Mouse (Mus musculus) limb, embryonic 13.5 days (tissue): Measurements from ENCODE around the gene Fcgrt. TPM values are rescaled to one million over a fixed set of nuclear protein-coding genes. Genes with fewer than 3 reads are reported as not detected.

Source experiments
- ATAC-seq: fragments of 200-750 bp; cut with Nextera tagmentation; 2 replicates; pipeline ENCODE4 v1.8.0; 2017; ENCODE audit warnings: low read depth, moderate number of reproducible peaks, moderate TSS enrichment; ENCODE audit not compliant: low FRiP score
- H3K27ac ChIP-seq: fragments of 300-500 bp; sonication (generic); 2 replicates; pipeline ENCODE4 v1.5.1; 2015; ENCODE audit warnings: inconsistent platforms, mild to moderate bottlenecking, moderate library complexity
- H3K27me3 ChIP-seq: fragments of 300-500 bp; sonication (generic); 2 replicates; pipeline ENCODE4 v1.6.1; 2015; ENCODE audit warnings: mild to moderate bottlenecking, inconsistent platforms
- H3K36me3 ChIP-seq: fragments of 300-500 bp; sonication (generic); 2 replicates; pipeline ENCODE4 v1.6.1; 2015; ENCODE audit warnings: inconsistent platforms, mild to moderate bottlenecking, moderate library complexity
- H3K4me1 ChIP-seq: fragments of 300-500 bp; sonication (generic); 2 replicates; pipeline ENCODE4 v1.6.1; 2015; ENCODE audit warnings: inconsistent platforms
- H3K4me2 ChIP-seq: fragments of 300-500 bp; sonication (generic); replicated peaks from 2 replicates; pipeline ENCODE4 v1.6.1; 2015; ENCODE audit warnings: inconsistent platforms, mild to moderate bottlenecking, moderate library complexity
- H3K4me3 ChIP-seq: fragments of 300-500 bp; sonication (generic); 2 replicates; pipeline ENCODE4 v1.5.1; 2015; ENCODE audit warnings: moderate library complexity, mild to moderate bottlenecking, inconsistent platforms
- H3K9ac ChIP-seq: fragments of 300-500 bp; sonication (generic); 2 replicates; pipeline ENCODE4 v1.6.1; 2015; ENCODE audit warnings: mild to moderate bottlenecking, inconsistent platforms
- H3K9me3 ChIP-seq: fragments of 300-500 bp; sonication (generic); 2 replicates; pipeline ENCODE4 v1.6.1; 2016; ENCODE audit warnings: inconsistent platforms
- WGBS: fragments of 180-500 bp; shearing (Covaris S2); methylation state at CpG from one replicate; pipeline ENCODE4 v1.1.7; 2015; 5-methylcytosine and 5-hydroxymethylcytosine counted together
- polyA plus RNA-seq: library from polyadenylated mRNA; unstranded; fragments of >200 nt; fragmentation: Nextera tagmentation; extraction: Ambion mirVana; gene quantifications from 2 replicates; pipeline ENCODE4 v1.2.1, GENCODE M21; 2015

Gene Fcgrt
- polyA plus RNA-seq, 1 experiment from 2014 or later = 44.0 TPM

DNA sequence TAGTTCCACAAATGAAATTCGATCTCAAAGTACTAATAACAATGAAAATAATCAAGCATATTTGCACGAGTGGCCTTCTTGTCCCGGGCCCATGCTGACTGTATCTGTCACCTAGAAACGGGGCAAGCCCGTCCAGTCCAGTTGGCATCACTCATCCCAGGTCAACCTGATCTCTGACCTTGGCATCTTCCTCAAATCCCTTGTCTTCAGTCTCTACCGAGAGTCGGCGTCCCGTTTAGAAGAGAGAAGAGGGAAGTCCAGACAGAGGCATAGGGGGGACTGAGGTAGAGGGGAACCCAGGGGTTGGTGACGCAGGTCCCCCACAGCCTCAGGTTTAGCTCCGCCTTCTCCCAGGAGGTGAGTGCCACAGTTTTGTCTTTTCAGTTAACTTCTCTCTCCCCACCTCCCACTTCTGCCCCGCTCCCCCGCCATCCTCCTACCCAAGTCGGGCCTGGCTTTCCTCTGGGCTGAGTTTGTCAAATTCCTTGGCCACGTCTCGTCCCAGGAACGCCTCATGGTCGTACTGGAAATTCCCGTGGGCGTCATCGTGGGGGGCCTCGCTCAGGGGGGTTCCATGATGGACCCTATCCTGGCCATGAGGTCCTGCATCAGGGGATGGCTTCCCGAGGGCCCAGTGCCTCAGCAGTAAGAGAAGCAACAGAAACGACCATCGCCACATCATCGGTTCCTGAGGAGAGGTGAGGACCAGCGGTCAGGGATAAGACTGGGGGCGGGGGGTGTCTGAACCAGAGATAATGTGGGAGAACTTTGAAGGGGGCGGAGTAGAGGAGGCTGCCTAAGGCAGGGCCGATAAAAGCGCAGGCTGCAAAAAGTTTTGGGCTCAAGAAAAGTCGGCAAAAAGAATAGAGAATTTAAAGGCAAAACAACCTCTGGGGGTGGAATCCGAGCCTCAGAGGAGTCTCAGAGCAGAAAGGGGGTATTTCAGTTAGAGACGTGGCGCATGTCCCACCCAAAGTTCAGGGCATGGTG is 12.4 kb downstream of the Fcgrt start:
- 10% methylated on average over 35 of the region's 35 CpGs for WGBS
- H3K36me3 ChIP-seq = peaks cover 43% of the 10 kb centered on the region
- peak overlapping the region; percentile 74 for H3K4me2 ChIP-seq
- peak overlapping the region; percentile 92 for H3K27ac ChIP-seq
- no peaks in the 10 kb centered on the region for H3K9me3 ChIP-seq
- H3K4me1 ChIP-seq = peaks cover 40% of the 10 kb centered on the region
- peak overlapping the region; percentile 72 for H3K4me3 ChIP-seq
- H3K27me3 ChIP-seq = no peaks in the 10 kb centered on the region
- ATAC-seq = peak; percentile 64
- peak overlapping the region; percentile 92 for H3K9ac ChIP-seq

DNA sequence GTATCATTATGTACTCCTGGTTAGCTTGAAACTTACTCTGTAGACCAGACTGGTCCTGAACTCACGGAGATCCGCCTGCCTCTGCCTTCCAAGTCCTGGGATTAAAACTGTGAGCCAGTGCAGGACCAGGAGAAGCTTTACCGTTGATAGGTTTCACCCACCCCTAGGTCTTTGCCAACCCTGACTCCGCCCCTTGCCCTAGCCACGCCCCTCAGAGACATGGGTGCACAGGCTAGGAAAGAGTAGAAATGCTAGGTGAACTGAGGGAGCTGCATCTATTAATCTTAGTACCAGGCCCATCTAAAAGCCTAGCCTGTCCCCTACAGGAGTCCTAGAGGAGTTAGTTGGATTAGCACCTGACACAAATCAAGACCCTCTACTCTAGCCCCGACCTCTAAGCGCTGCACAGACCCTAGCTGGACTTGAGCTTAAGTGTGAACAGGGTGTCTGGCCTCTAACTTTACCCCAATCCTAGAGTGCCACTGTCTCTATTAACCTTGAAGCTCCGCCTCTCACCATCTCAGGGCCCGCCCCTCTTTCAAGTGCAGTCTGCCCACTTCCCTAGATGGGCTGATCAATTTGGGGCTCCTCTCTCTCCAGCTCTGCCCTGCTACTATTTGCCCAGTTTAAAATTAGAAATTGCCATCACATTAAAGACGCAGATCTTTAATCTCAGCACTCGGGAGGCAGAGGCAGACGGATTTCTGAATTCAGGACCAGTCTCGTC is 13.2 kb downstream of the Fcgrt start:
- peaks cover 49% of the 10 kb centered on the region for H3K36me3 ChIP-seq
- peak overlapping the region; percentile 72 for H3K4me3 ChIP-seq
- no peaks in the 10 kb centered on the region for H3K27me3 ChIP-seq
- peak overlapping the region; percentile 74 for H3K4me2 ChIP-seq
- H3K9me3 ChIP-seq = no peaks in the 10 kb centered on the region
- peak overlapping the region; percentile 92 for H3K9ac ChIP-seq
- ATAC-seq = no peak
- peak overlapping the region; percentile 92 for H3K27ac ChIP-seq
- WGBS = 76% methylated on average over 13 of the region's 13 CpGs
- H3K4me1 ChIP-seq = peaks cover 40% of the 10 kb centered on the region

DNA sequence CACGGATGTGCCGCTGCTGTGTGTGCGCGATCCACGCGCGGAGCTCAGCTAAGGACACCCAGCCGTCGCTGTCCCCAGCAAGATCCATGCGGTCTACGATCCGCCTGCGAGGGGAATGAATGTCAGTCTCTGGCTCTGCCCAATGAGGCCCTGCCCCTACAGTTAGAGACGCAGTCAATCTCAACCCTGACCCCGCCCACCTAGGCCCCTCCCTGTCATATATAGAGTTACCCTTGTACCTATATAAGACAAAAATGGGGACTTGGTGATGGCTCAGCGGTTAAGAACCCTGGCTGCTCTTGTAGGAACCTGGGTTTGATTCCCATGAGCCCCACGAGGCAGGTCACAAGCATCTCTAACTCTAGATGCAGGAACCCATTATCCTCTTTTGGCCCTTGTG is 15.1 kb downstream of the Fcgrt start:
- H3K27ac ChIP-seq = no peak overlapping the region
- 94% methylated on average over 17 of the region's 17 CpGs for WGBS
- H3K9ac ChIP-seq = no peak overlapping the region
- H3K4me3 ChIP-seq = no peak overlapping the region
- H3K4me2 ChIP-seq = no peak overlapping the region
- H3K4me1 ChIP-seq = peaks cover 25% of the 10 kb centered on the region
- peaks cover 64% of the 10 kb centered on the region for H3K36me3 ChIP-seq
- no peak for ATAC-seq
- no peaks in the 10 kb centered on the region for H3K9me3 ChIP-seq
- no peaks in the 10 kb centered on the region for H3K27me3 ChIP-seq

DNA sequence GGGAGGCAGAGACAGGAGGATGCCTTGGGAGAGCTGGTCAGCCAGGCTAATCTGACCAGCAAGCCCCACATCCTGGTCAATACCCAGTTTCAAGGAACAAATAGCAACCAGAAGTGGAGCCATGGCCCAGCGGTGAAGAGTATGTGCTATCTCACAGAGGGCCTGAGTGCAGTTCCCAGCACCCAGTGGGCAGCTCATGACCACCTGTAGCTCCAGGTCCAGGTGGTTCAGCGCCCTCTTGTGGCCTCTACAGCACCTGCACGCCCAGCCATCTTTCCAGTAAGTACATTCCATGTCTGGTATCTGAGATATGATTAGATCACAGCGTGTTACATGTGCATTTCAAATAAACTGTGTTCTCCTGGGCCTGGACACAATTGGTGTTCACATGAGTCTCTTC is 17.6 kb downstream of the Fcgrt start:
- Histone ChIP-seq H3K9me3 (0 out of 2 replicates have a peak, but pooled peaks cover 3% of the 10 kb centered on the region), H3K36me3 (peaks cover 80% of the 10 kb centered on the region), H3K4me1 (peaks cover 23% of the 10 kb centered on the region), H3K4me2 (no peak overlapping the region), H3K9ac (no peak overlapping the region), H3K4me3 (no peak overlapping the region), H3K27me3 (no peaks in the 10 kb centered on the region), H3K27ac (no peak overlapping the region)
- WGBS = 84% methylated on average over 4 of the region's 4 CpGs
- no peak for ATAC-seq

DNA sequence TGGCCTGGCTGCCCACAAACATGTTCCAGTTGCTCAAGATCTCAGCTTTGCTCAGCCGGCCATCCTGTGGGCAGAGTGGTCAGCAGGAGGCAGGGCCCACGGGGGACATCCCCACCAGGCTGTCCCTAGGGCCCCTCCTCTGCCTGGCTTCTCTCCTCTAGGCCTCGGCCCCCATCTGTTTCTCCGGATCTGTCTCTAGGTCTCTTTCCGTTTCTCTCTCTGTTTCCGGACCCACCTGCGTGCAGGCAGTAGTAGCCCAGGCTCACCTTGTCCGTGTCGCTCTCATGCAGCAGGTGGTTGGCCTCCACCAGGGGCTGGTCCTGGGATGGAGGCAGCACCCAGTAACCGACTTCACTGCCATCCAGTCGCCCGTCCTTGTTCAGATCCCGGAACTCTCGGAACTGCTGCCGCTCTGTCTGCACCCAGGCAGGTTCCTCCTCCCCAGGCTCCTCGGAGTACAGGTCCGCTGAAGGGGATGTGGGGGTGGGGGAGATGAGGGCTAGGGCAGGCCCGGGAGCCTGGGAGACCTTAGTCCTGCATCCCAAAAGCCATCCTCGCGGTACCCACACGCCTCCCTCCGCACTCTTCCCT is 20.3 kb downstream of the Fcgrt start:
- no peak overlapping the region for H3K4me2 ChIP-seq
- 87% methylated on average over 22 of the region's 22 CpGs for WGBS
- H3K9ac ChIP-seq = 0 out of 2 replicates have a peak overlapping the region, but pooled peaks have one; percentile 31
- H3K36me3 ChIP-seq = peaks cover 65% of the 10 kb centered on the region
- H3K4me1 ChIP-seq = peaks cover 9% of the 10 kb centered on the region; the same call in 1 of the 2 replicates
- no peak for ATAC-seq
- H3K27me3 ChIP-seq = no peaks in the 10 kb centered on the region
- H3K9me3 ChIP-seq = 0 out of 2 replicates have a peak, but pooled peaks cover 3% of the 10 kb centered on the region
- no peak overlapping the region for H3K4me3 ChIP-seq
- H3K27ac ChIP-seq = peak overlapping the region; percentile 63; the same call in 1 of the 2 replicates

DNA sequence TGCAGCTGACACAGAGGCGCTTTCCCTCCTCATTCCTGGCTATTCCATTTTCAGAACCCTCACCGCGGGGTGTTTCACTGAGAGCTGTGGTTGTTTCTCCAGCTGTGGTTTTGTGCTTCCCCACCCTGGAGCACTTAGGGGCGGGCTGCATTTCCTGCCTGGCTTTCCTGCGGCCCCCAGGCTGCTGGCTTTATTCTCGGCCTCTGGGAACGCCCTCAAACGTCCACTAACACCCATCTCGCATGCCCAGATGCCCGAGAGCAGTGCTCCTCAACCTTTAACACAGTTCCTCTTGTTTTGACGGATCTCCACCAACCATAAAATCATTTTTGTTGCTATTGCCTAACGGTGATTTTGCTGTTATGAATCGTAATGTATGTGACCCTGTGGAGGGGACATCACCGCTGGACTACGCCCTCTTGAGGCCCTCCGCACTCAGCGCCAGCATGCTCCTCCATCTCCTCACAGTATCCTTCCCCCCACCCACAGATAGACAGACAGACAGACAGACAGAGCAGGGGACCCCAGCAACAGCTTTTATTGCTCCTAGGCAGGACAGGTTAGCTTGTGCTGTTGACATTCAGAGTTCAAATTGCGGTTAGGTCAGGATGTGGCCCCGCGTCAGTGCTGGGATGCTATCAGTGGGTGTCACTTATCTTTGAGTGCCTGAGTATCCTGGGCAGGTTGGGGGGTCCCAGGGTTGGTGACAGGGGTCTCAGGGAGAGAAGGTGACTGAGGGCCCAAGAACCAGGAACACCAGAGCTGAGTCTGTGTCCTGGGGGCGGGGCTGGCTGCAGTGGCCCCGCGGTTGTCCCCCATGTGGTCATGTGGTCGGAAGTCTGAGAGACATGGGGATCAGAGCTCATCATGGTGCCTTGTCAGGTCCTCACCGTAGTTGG is 21.0 kb downstream of the Fcgrt start:
- 0 out of 2 replicates have a peak overlapping the region, but pooled peaks have one; percentile 4 for H3K9ac ChIP-seq
- 0 out of 2 replicates have a peak, but pooled peaks cover 3% of the 10 kb centered on the region for H3K9me3 ChIP-seq

DNA sequence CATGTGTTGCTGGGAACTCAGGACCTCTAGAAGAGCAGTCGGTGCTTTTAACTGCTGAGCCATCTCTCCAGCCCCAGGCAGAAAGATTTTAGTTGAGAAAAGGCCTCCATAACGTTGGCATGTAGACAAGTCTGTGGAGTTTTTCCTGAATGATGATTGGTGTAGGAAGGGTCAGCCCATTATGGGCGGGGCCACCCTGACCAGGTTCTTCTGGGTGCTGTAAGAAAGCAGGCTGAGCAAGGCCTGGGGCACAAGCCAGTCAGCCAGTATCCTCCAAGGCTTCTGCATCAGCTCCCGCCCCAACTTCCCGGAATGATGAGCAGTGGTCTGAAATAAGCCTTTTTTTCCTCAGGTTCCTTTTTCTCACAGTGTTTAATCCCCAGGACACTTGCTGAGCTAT is 22.6 kb downstream of the Fcgrt start:
- Histone ChIP-seq H3K4me3 (no peak overlapping the region), H3K4me2 (no peak overlapping the region), H3K27ac (no peak overlapping the region), H3K4me1 (peaks cover 9% of the 10 kb centered on the region; the same call in 1 of the 2 replicates), H3K27me3 (no peaks in the 10 kb centered on the region), H3K36me3 (peaks cover 61% of the 10 kb centered on the region), H3K9me3 (0 out of 2 replicates have a peak, but pooled peaks cover 3% of the 10 kb centered on the region), H3K9ac (no peak overlapping the region)
- WGBS = 49% methylated on average over 5 of the region's 5 CpGs
- no peak for ATAC-seq

More for the DNA sequence above, 21.0 kb downstream of the Fcgrt start:
- Histone ChIP-seq H3K4me2 (peak overlapping the region; percentile 14; the same call in 1 of the 2 replicates), H3K27me3 (no peaks in the 10 kb centered on the region), H3K36me3 (peaks cover 61% of the 10 kb centered on the region), H3K4me1 (peaks cover 9% of the 10 kb centered on the region; the same call in 1 of the 2 replicates), H3K27ac (peak overlapping the region; percentile 63), H3K4me3 (no peak overlapping the region)
- 68% methylated on average over 25 of the region's 25 CpGs for WGBS
- no peak for ATAC-seq

DNA sequence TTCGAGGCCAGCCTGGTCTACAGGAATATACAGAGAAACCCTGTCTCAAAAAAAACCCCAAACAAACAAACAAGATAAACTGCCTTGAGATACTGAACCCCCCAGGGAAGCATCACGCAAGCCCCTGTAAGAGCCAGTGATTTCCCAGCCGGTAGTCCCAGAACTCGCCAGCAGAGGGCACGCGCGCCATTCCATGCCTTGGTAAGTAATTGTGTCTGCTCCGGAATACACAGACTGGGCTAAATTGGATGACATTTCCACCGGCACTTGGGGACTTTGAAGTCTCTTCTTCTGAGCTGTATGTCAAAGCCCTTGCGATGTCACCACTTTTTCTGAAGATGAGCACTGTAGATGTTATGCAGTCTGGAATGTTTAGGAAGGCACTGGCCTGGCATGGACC is 23.8 kb downstream of the Fcgrt start:
- H3K27ac ChIP-seq = no peak overlapping the region
- no peak overlapping the region for H3K4me3 ChIP-seq
- peaks cover 61% of the 10 kb centered on the region for H3K36me3 ChIP-seq
- H3K27me3 ChIP-seq = no peaks in the 10 kb centered on the region
- no peak overlapping the region for H3K4me2 ChIP-seq
- no peak overlapping the region for H3K9ac ChIP-seq
- 1% methylated on average over 10 of the region's 10 CpGs for WGBS
- ATAC-seq = peak; percentile 21; the same call in 1 of the 2 replicates
- H3K4me1 ChIP-seq = peaks cover 9% of the 10 kb centered on the region; the same call in 1 of the 2 replicates
- H3K9me3 ChIP-seq = 0 out of 2 replicates have a peak, but pooled peaks cover 3% of the 10 kb centered on the region

DNA sequence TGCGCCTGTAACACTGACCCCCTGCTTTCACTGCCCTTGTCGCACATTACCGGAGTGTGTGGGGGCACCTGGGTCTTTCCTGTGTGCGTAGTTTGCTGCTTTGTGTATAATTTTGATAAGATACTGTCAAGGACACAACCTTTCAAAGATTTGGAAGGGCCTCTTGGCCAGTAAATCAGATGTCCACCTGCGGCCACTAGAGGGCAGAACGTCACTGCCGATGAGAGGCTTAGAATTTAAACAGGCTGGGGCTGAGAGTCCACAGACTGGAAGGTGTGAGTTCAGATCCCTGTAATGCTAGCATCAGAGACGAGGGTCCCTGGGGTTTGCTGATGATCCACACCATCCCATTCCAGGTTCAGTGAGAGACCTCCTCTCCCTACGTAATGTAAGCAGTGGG is 25.1 kb downstream of the Fcgrt start:
- Histone ChIP-seq H3K27me3 (no peaks in the 10 kb centered on the region), H3K36me3 (peaks cover 61% of the 10 kb centered on the region), H3K9ac (no peak overlapping the region), H3K27ac (no peak overlapping the region), H3K4me1 (peaks cover 9% of the 10 kb centered on the region; the same call in 1 of the 2 replicates), H3K4me3 (no peak overlapping the region), H3K4me2 (no peak overlapping the region), H3K9me3 (0 out of 2 replicates have a peak, but pooled peaks cover 3% of the 10 kb centered on the region)
- no peak for ATAC-seq
- WGBS = 43% methylated on average over 9 of the region's 9 CpGs

DNA sequence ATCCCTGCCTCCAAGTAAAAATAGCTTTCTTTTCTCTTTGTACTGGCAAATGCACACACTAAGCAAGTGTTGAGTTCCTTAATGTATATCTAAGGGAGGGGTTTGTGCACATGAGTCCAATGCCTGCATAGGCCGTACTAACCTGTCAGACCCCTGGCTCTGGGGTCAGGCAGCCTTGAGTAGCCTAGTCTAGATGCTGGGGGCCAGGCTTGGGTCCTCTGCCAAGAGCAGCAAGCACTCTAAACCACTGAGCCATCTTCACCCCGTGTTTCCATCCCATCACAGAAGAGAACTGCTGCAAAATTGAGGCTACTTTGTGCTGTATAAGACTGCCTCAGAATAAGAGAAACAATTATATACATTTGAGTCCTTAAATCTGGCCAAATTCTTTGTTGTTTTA is 25.8 kb downstream of the Fcgrt start:
- Histone ChIP-seq H3K9ac (no peak overlapping the region), H3K36me3 (peaks cover 58% of the 10 kb centered on the region), H3K27ac (no peak overlapping the region), H3K4me3 (no peak overlapping the region), H3K4me1 (peaks cover 5% of the 10 kb centered on the region; the same call in 1 of the 2 replicates), H3K4me2 (no peak overlapping the region), H3K9me3 (0 out of 2 replicates have a peak, but pooled peaks cover 3% of the 10 kb centered on the region), H3K27me3 (no peaks in the 10 kb centered on the region)
- no peak for ATAC-seq
- WGBS = 92% methylated on average over 2 of the region's 2 CpGs

DNA sequence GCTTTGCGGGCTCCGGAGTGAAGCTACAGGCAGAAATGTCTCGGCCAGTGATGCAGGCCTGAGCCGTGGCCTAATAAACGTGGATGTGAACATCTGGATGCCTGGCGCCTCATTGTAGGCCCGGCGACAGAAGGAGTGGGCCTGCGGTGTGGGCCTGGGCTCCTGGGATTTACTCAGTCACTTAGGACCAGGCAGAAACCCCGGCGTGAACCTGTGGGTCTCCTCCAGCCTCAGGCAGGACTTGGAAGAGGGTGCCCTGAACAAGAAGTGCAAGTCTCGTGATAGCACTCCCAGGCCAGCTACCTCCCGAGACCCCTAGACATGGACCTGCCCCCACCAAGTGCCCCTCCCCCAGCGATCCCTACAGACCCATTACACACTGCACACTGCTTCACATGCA is 26.3 kb downstream of the Fcgrt start:
- Histone ChIP-seq H3K4me2 (no peak overlapping the region), H3K36me3 (peaks cover 53% of the 10 kb centered on the region), H3K27me3 (no peaks in the 10 kb centered on the region), H3K9ac (no peak overlapping the region), H3K9me3 (0 out of 2 replicates have a peak, but pooled peaks cover 3% of the 10 kb centered on the region), H3K4me3 (no peak overlapping the region), H3K27ac (no peak overlapping the region), H3K4me1 (no peaks in the 10 kb centered on the region; the same call in 1 of the 2 replicates)
- 78% methylated on average over 14 of the region's 14 CpGs for WGBS
- ATAC-seq = no peak
